Mouse (Mus musculus): ENCODE data around the gene Gm5155. TPM values are rescaled to one million over a fixed set of nuclear protein-coding genes. Genes with fewer than 3 reads are reported as not detected.
"Not testable (repeated sequence)": the region's sequence is repeated elsewhere in the genome, so short reads cannot be mapped to it uniquely, and the experiment has no call there.

The Gm5155 gene
- not detected in 2 replicates for polyA plus RNA-seq (2014; fragmentation: Nextera tagmentation; extraction: Ambion mirVana)

DNA sequence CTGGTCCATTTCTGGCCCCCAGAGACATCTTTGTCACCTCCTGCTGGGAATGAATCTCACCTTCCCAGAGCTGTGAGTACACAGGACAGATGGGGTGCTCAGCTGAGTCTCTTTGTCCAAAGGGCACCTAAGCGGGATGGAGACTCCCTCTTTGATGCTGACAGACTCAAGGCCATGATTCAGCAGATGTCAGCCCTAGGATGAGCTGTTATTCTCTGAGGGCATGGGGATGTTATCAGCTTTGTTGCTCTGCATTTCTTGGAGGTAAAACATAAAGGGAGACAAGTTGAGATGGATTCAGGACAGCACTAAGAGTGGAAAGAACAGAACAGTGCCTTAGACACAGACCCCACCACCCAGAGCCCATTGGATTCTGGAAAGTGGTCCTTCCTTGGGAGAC, at the start of gene Gm5155:
Gene Gm5155 (plus strand): TSS at position 301 of the 400 bp plus-strand sequence.
- WGBS = 70% methylated on average over 1 of the region's 1 CpGs
- H3K27me3 ChIP-seq (ENCODE audit: insufficient read depth, low read length) = no peaks in the 10 kb centered on the region
- no peak within 1 kb of the TSS for H3K9ac ChIP-seq
- H3K36me3 ChIP-seq (ENCODE audit: insufficient read depth) = no peaks in the 10 kb centered on the region
- H3K9me3 ChIP-seq (ENCODE audit: low read depth, low read length) = peaks cover 5% of the 10 kb centered on the region; the same call in 1 of the 2 replicates
- TF ChIP-seq CTCF (IDR thresholded peaks at IDR 0.05; ENCODE audit: low read depth) = no peak
- ATAC-seq (ENCODE audit: insufficient read depth) (no peak), DNase-seq (no peak)
- H3K4me2 ChIP-seq = no peak within 1 kb of the TSS
- H3K4me3 ChIP-seq (ENCODE audit: low read depth, low read length) = no peak within 1 kb of the TSS
- H3K4me1 ChIP-seq (ENCODE audit: insufficient read depth) = no peaks in the 10 kb centered on the region
- H3K27ac ChIP-seq (ENCODE audit: low read depth) = no peak within 1 kb of the TSS

DNA sequence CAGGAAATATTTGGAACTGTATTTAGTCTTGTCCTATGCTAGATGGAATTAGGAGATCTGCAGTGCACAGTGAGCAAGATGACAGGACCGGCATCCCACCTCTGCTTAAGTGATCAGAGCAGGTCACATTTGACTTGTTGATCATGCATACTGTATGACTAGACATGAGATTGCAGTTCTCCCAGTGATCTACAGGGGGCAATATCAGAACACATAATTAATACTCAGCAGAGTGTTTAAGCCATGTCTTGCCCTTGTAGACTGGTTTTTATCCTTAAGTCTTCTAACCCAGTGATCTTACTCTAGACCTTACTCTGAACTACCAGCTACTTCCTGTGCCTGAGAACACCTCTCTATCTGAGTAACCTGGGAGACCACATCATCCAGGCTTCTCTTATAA, 791 bp upstream of the Gm5155 start:
- no peaks in the 10 kb centered on the region for H3K4me1 ChIP-seq (ENCODE audit: insufficient read depth)
- ATAC-seq (ENCODE audit: insufficient read depth) (no peak), DNase-seq (no peak)
- H3K9me3 ChIP-seq (ENCODE audit: low read depth, low read length) = peaks cover 5% of the 10 kb centered on the region; the same call in 1 of the 2 replicates
- H3K4me2 ChIP-seq = no peak overlapping the region
- H3K4me3 ChIP-seq (ENCODE audit: low read depth, low read length) = no peak overlapping the region
- no peak overlapping the region for H3K9ac ChIP-seq
- no peaks in the 10 kb centered on the region for H3K36me3 ChIP-seq (ENCODE audit: insufficient read depth)
- no peaks in the 10 kb centered on the region for H3K27me3 ChIP-seq (ENCODE audit: insufficient read depth, low read length)
- H3K27ac ChIP-seq (ENCODE audit: low read depth) = no peak overlapping the region
- WGBS = 88% methylated on average over 1 of the region's 1 CpGs
- TF ChIP-seq CTCF (IDR thresholded peaks at IDR 0.05; ENCODE audit: low read depth) = no peak

- not testable (repeated sequence) for H3K27me3 ChIP-seq (ENCODE audit: insufficient read depth, low read length); H3K9ac ChIP-seq; H3K36me3 ChIP-seq (ENCODE audit: insufficient read depth); DNase-seq; H3K4me1 ChIP-seq (ENCODE audit: insufficient read depth); H3K4me3 ChIP-seq (ENCODE audit: low read depth, low read length); H3K9me3 ChIP-seq (ENCODE audit: low read depth, low read length); H3K27ac ChIP-seq (ENCODE audit: low read depth); H3K4me2 ChIP-seq; ATAC-seq (ENCODE audit: insufficient read depth)
- WGBS = 73% methylated on average over 1 of the region's 1 CpGs
Measured at GRCm38 (mm10) chr7:17895341-17895740, 23.8 kb downstream of the Gm5155 start.

GRCm38 (mm10) chr7:17903146-17903915, 31.8 kb downstream of the Gm5155 start:
- TF ChIP-seq CTCF (IDR thresholded peaks at IDR 0.05; ENCODE audit: low read depth) = no peak

More at GRCm38 (mm10) chr7:17903146-17903915, 31.8 kb downstream of the Gm5155 start:
- Histone ChIP-seq H3K9ac (no peak overlapping the region), H3K27me3 (ENCODE audit: insufficient read depth, low read length) (no peaks in the 10 kb centered on the region), H3K36me3 (ENCODE audit: insufficient read depth) (no peaks in the 10 kb centered on the region), H3K27ac (ENCODE audit: low read depth) (no peak overlapping the region), H3K4me3 (ENCODE audit: low read depth, low read length) (no peak overlapping the region), H3K4me2 (no peak overlapping the region), H3K9me3 (ENCODE audit: low read depth, low read length) (no peaks in the 10 kb centered on the region; the same call in 1 of the 2 replicates), H3K4me1 (ENCODE audit: insufficient read depth) (no peaks in the 10 kb centered on the region)
- ATAC-seq (ENCODE audit: insufficient read depth) (no peak), DNase-seq (no peak)
- 68% methylated on average over 6 of the region's 6 CpGs for WGBS

Other genes with a start within 250 kb of the Gm5155 start
- not detected in 2 replicates for gene Ceacam5, start 158.5 kb upstream of the Gm5155 start, polyA plus RNA-seq (2014; fragmentation: Nextera tagmentation; extraction: Ambion mirVana)
- gene Ceacam14, start 59.1 kb upstream of the Gm5155 start, polyA plus RNA-seq (2014; fragmentation: Nextera tagmentation; extraction: Ambion mirVana) = not detected in 2 replicates
- gene Ceacam11, start 100.4 kb downstream of the Gm5155 start, polyA plus RNA-seq (2014; fragmentation: Nextera tagmentation; extraction: Ambion mirVana) = not detected in 2 replicates
- not detected in 2 replicates for gene Ceacam13, start 138.1 kb downstream of the Gm5155 start, polyA plus RNA-seq (2014; fragmentation: Nextera tagmentation; extraction: Ambion mirVana)
- gene Ceacam12, start 194.2 kb downstream of the Gm5155 start, polyA plus RNA-seq (2014; fragmentation: Nextera tagmentation; extraction: Ambion mirVana) = not detected in 2 replicates